Mouse (Mus musculus): Measurements from ENCODE around the gene Camta1.
A peak's percentile ranks its signal among the peaks of the same experiment; 100 is the strongest.

DNA sequence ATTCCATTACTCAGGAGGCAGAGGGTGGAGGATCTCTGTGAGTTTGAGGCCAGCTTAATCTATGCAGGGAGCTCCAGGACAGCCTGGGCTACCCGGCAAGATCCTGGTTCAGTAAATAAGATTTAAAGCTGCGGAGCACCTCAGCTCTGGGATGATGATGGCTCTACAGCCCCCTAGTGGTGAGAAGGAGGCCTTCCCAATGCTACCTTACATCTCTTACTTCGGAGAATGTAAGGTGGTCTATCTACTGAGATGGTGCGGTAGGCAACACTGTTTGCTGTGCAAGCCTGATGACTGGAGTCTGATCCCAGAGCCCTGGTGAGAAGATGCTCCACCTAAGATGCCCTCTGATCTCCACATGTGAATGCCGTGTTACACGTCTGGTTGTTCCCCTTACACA lies 834.7 kb downstream of the Camta1 start:
- TF ChIP-seq CTCF (IDR thresholded peaks at IDR 0.05; ENCODE audit: low read depth): peak; percentile 82
- no peak for TF ChIP-seq EP300 (IDR thresholded peaks at IDR 0.05; ENCODE audit: low read depth)
